Mouse (Mus musculus) T-helper 1 cell (primary cell): ENCODE data around the gene Celsr1.

ENCODE experiments used
- in situ Hi-C: fragments of 300-600 bp; cut with MboI, MseI; formaldehyde crosslinking; loops from one replicate; pipeline ENCODE4 v1.15.1; 2025; ENCODE audit warnings: high pct_unique_total_duplicates

Celsr1 gene

DNA sequence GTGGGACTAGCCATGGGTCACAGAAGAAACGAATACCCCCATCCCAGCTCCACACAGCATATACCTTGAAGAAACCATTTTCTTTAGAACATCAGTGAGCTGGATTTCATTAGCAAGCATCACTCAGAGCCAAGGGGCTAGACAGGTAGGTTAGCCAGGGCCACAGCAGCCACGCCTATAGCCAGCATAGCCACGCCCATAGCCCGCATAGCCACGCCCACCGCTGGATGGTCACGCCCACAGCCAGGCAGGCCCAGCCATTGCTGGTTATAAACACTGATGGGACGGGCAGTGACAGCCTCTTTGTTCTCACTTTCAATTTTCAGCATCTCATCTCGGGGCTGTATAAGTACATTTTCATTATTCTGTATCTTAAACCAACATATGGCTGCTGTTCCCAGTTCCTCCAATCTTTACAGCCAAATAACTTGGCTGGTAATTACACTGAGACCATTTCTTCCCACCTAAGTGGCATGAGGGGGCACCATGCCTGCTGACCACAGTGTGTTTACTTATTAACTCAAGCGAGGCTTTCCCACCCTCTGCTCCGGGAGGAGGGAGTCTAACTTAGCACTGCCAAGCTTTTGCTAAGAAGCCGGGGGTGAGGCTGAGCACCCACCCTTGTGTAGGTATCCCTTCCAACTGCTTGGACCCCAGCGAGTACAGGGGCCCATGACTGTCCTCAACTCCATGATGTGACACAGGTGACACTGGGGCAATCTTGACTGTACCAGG is 37.4 kb downstream of the Celsr1 start:
- in situ Hi-C loops: no loop called here

DNA sequence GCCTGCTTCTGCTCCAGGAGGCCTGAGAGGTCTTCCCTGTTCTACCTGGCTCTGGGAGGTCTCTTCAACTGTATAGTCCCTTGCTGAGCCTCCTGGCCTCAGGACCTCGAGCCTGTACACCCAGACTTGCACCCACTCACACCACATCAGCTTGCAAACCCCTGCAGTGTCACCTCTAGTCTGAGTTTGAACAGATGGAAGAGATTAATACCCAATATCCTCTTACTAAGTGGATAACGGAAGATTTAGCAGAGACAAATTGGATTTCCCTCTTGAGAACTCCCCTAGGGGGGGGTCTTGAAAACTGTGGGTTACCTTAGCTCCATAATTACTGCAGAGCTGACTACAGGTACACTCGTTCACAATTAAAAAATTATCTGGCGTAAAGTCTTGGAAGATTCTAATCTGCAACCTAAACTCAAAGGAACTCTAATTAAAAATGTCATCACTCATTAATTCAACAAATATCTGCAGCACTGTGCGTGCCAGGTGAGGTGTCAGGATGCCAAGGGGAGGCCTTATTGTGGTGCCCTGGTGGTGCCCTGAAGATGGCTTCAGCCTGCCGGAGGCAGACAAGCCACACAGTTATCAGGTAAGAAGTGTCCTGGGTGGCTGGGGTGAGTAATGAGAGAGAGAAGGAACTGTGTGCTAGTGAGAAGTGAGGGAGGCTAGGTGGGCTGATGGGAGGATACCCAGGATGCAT is 38.5 kb downstream of the Celsr1 start:
- in situ Hi-C loops: no loop called here

DNA sequence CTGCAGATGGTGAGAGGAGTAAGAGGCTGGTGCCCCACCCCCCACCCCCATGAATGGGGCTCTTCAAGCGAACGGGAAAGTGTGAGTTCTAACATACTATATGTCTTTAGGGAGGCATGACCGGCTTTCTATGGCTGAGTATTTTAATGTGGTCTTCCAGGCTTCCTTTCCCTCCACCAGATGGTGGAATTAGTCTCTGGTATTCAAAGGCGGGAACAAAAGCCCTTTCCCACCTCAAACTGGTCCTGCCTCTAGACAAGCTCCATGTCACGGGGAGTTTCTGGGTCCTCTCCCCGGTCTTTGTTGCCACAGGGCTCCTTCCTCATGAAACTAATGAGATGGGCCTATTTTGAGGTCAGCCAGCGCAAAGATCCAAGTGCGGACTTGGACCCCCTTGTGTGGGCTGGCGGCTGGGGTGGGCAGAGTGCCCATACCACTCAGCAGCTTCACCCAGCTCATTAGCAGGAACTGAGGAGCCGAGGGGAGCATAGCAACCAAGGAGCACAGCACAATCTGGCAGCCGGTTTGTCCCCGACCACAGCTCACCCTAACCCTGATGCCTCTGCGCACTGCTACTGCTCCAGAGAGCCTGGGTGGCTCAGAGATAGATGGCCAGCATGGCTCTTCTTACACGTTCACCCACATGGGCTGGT is 39.5 kb downstream of the Celsr1 start:
- in situ Hi-C loops: no loop called here

DNA sequence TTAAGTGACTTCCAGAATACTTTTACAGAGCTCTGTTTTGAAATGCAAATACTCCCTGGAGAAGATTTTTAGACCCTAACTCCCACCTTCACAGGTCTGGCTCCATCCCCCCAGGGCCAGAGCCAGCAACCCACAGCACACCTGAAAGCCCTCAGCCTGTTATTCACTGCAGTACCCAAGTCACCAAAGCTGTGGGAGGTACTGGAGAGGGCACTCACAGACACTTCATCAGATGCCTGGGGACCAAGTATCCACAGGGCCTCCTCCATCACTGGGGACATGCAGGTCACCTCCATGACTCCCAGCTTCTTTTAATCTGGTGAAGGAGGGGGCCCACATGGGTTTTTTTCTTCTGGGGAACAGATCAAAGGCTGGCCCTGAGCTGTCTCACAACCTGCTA is 40.2 kb downstream of the Celsr1 start:
- in situ Hi-C loops: no loop called here

DNA sequence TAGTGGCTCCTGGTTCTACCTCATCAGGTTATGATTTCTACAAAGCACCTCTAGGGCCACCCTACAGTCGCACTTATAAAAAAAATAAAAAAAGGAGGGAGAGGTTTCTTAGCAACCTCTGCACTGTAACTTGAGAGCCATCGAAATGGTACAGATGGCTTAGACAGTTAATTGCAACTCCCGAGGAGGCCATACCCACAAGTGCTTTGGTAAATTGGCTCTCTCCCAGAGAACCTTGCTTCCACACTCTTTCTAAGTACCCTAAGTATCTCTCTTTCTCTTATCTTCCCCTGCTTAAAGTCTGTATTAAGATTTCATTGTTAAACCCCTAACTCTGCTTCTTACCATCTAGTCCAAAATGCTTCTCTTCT is 41.5 kb downstream of the Celsr1 start:
- in situ Hi-C loops: no loop called here

DNA sequence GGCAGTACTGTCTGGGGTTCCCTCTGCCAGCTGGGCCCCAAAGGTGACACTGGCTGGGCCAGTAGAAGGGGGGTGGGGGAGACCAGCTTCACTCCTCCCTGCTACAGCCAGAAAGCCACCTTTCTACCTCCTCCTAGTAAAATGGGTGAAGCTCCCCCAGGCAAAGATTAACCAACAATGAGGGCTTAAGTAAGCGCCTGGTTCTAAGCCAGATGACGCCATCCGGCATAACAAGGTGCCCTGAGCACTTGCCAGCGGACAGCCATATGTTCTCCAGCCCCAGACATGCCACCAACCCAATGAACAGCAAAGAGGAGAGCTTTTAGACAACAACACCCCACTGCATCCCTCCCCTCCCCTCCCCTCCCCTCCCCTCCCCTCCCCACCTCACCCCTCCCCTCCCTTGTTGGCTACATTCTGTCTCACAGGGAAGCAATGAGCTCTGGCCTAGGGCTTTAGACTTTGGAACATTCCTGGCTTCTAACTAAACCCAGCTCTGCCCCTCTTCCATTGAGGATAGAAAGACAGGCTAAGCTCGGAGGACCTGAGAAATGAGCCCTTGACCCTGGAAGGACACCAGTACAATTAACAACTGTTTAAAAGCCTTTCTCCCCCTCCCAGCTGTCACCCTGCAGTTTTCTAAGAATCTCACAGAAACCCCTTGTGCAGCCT is 42.0 kb downstream of the Celsr1 start:
- in situ Hi-C loops: no loop called here

DNA sequence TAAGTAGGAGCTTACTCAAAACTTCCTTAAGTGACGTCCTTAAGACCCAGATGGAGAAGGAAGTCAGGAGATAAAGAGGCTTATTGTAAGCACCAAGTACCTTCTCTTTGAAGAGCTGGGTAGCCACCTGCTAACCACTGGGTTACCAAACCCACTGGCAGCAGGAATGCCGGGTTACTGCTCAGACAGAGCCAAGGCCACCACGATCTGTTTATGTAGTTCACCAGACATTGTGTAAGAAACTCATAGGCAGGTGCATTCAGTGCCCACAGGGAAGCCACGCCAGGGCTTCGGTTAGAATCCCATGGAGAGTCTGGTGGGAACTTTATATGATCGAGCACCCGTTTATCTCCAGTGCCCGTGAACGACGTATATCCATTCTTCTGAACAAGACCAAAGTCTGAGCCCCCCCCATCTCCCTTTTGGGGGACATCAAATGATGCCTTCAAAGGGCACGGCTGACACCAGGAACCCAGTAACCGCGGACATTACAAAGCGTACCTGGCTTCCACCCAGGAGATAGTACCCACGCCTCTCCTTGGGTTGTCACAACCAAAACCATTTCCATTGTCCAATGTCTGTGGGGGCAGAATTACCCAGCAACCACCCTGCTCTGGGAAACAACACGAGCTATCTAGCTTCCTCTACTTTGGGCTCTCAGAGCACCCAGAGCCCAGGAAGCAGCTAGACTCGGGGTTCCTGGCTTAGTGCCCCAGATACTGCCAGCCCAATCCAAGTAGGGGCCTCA is 42.7 kb downstream of the Celsr1 start:
- in situ Hi-C loops: no loop called here

DNA sequence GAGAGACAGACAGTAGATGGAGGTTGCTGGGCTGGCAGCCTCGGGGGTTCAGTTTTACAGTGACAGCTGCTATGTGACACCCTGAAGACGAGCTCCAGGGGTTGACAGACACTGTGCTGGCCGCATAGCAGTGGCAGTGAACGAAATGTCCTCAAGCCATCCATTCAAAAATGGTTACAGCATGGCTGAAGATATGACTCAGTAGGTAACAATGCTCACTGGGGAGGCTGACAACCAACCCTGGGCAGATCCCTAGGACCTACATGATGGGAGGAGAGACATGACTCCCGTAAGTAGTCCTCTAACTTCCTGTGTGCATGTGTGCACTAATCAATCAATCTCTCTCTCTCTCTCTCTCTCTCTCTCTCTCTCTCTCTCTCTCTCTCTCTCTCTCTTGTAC is 45.7 kb downstream of the Celsr1 start:
- in situ Hi-C loops: loop anchor here (10.0 kb wide), 1 partner anchor 643 kb away; no protein-coding TSS in a partner anchor

DNA sequence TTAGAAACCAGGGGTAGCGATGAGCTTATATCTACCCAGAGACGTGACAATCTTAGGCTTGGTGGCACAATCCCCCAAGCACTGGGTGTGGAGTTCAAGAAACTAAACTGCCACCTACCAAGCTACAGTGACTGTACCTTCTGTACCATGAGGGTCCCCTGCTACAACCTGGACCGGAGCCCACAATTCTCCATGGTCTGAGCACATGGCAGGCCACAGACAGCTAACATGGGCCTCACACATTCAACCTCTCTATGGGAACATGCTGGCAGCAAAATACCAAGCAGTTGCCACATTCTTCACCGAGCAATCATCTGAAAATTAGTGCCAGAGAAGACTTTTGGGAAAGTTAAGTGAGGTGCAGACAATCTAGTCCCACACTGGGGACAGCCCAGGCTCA is 47.4 kb downstream of the Celsr1 start:
- in situ Hi-C loops: loop anchor here (10.0 kb wide), 1 partner anchor 641 kb away; no protein-coding TSS in a partner anchor

DNA sequence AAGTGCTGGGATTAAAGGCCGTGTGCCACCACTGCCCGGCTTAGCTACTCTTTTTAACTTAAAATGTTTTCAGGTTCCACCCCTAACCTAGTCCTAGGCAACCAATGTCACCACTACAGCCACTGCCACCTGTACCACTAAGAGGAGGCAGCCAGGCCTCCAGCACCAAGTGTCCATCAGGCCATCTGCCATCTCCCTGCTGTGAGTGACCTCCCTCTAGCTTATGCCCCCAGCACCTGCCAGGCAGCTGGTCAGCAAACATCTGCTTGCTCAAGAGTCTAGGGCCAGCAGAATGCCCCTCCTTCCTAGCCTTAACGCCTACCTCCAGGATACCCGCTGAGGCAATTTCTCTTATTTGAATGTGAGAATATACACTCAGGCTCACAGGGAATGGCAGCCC is 48.0 kb downstream of the Celsr1 start:
- in situ Hi-C loops: loop anchor here (10.0 kb wide), 1 partner anchor 641 kb away; no protein-coding TSS in a partner anchor

DNA sequence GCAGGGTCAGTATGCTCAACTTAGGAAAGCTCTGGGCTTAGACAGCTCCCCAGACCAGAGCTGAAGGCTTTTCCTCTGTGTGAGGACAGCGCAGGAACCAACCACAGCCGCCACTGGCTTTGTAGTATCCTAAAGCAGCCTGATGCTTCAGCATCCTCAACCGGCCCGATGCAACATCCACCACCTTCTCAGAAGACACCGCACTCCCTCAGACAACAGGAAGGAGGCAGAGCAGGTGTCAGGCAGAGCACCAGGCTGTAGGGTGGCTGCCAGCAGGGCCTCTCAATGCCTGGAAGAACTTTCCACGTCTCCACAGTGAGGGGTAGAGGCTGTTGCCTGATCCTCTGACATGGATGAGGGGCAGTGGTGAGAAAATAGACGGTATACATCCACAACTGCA is 50.4 kb downstream of the Celsr1 start:
- in situ Hi-C loops: loop anchor here (10.0 kb wide), 1 partner anchor 638 kb away; no protein-coding TSS in a partner anchor

DNA sequence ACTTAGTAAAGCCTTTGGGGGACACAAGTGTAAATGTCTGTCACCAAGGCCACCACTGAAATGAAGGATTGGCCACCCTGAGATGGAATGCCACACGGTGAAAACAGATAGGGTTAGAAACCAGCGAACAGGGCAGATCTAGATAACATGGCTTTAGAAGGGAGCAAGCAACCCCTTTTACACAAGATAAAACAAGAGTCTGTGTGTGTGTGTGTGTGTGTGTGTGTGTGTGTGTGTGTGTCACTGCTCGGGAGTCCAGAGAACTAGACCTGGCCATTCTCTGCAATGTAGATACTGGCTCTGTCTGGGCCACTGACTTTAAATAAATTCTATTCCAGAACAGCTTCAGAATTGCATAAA is 51.2 kb downstream of the Celsr1 start:
- in situ Hi-C loops: loop anchor here (10.0 kb wide), 1 partner anchor 638 kb away; no protein-coding TSS in a partner anchor

DNA sequence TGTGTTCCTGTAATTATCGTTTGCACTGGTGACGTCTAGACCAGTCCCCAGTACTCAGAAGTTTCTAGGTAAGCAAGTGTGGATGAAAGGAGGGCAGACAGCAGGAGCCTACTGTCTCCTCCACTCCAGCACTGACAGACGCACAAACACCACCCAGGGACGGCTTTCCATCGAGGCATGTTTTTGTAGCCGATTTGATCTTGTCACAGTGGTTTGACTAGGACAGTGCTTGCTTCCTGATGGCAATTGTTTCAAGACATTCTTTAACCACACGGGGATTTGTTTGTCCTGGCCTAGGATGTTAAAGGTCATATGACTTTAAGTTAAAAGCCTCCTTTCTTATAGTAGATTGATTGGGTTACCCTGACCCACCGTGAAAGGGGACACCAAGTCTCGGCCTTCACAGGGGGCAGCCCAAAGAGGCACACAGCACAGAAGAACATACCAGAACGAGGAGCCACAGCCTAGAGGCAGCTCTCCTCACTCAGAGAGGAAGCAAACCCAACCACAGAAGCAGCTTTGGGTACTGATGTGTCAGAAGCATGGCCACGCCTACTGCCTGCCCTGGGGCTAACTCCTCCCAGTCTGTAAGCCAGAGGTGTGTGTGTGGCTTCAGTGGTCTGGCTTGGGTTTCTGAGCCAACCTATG is 51.7 kb downstream of the Celsr1 start:
- in situ Hi-C loops: loop anchor here (10.0 kb wide), 1 partner anchor 637 kb away; no protein-coding TSS in a partner anchor

DNA sequence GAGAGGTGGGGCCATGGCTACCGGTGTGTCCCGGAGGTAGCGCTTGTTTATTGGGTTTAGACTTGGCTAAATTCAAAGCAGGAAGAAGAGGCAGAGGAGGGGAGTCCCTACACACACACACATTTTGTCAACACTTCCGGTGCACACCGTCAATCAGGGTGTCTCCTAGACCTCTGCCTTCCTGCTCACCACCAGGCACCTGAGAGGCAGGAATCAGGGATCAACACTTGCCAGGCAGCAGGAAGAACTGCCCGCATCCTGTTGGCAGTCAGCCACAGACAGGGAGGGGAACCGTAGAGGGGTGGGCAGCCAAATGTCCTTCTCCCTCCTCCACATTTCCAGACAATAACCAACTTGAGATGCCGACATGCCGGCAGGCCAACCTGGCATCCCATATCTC is 56.5 kb downstream of the Celsr1 start:
- in situ Hi-C loops: no loop called here

DNA sequence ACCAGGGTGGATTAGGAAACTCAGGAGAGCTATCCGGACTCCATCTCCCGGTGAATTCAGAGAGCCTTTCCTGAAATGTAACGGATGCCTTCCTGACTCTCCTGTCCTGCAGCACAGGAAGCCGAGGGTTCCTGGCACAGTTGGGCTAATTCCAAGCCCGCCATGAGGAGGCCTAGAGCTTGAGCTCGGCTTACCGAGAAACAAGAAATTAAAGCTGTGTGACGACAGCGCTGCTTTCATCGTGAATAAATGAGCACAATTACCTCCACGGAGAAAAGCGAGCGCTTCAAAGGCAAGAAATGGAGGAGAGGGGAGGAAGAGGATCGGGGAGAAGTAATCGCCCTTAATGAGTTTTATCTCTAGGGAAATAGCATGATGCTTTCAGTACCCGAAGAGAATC is 57.8 kb downstream of the Celsr1 start:
- in situ Hi-C loops: no loop called here

DNA sequence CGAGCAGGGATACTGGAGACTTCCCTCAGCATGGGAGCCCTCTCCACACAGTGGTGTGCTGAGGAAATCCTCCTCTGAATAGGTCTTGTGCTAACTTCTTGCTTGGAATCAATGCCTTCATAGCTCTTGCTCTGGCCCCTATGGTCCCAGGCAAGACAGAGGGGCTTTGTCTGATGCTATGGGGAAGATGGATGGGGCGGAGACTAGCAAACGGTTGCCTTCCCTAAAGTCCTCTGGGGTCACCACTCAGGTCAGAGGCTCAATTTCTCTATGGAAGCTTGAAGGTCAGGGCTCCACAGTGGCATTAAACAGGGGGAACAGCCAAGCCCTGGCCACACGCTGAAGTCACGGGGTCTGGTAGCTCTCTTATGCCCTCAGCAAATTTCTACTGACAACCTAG is 62.0 kb downstream of the Celsr1 start:
- in situ Hi-C loops: no loop called here

DNA sequence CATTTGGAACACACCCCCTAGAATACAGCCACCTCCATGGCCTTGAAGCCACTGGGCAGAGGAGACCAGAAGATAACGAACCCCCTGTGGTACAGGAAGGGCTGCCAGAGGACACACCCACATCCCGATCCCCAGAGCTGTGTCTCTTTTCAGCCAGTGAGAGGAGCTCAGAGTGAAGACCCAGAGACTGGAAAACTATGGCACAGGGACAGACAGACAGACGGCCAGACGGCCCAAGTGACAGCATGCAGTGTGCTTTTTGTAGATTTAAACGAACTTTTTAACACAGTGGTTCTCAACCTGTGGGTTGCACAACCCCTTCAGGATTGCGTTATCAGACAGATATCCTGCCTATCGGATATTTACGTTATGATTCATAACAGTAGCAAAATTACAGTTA is 63.1 kb downstream of the Celsr1 start:
- in situ Hi-C loops: no loop called here

DNA sequence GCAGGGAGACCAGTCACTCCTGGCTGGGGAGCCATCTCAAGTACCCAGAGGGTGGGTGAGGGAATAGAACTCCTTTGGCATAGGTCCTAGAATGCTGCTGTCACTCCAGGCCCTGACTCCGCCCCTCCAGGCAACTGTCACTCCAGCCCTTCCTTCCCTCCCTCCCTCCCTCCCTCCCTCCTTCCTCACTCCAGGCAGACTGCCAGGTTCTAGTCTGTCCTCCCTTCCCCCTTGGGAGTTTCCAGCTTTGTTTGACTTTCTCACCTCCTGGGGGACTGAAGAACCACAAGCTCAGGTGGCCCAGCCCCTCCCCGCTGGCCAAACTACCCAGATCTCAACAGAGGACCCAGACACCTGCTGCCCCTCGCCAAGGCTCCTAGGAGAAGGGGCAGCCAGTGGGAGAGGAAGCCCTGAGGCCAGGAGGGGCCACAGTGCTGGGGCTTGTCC is 63.8 kb downstream of the Celsr1 start:
- in situ Hi-C loops: no loop called here

DNA sequence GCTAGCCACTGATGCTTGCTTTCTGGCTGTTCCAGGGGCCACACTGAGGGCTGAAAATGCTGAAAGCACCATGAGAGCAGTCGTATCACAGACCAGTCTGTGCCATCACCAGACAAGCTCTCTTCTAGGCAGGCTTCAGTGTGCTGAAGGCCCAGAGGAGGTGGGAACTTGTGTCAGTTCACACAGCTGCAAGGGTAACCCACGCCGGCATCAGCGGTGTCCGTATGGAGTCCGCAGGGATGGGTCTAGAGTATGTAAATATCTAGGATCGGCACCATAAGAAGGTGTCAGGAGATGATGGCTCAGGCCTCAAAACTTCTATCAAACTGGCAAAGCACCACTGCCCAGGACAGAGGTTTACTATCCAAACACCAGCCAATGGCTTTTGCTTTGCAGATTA is 64.3 kb downstream of the Celsr1 start:
- in situ Hi-C loops: no loop called here

DNA sequence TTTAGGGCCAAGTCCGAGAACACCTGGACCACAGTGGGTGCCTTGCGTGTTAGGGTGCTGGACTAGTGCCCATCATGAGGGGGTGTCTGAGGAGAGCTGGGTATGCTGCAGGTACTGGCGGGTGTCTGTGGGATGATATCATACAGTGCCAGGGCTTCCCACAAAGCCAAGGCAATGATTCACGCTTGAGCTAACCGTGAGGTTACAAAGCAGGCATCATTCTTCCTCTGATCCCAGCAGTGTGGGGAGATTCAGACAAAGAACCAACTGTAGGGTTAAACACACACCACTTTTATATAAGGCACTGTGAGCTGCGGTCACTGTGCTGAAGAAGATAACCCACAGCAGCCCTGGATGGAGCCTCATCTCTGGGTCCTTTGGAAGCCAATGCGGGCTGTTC is 67.5 kb downstream of the Celsr1 start:
- in situ Hi-C loops: no loop called here
